Mouse (Mus musculus) activated CD4-positive, CD25-positive, alpha-beta regulatory T cell, adult 4 months (primary cell): ENCODE results near the gene Dnase1l3. TPM values are rescaled to one million over a fixed set of nuclear protein-coding genes. Genes with fewer than 3 reads are reported as not detected.
"Not testable (repeated sequence)": the region's sequence is repeated elsewhere in the genome, so short reads cannot be mapped to it uniquely, and the experiment has no call there.

Source experiments
- ATAC-seq: one replicate; pipeline ENCODE4 v1.8.0; 2017
- polyA plus RNA-seq, 2 experiments: library from polyadenylated mRNA; unstranded; fragments of 100-300 nt; shearing (Covaris generic); gene quantifications; one replicate each; pipeline ENCODE4 v1.2.1; 2017

Dnase1l3 gene
- polyA plus RNA-seq, 2 experiments from 2014 or later: 2.6 to 4.1 TPM

- ATAC-seq: no peak
Observed at GRCm38 (mm10) chr14:8011938-8012337, 17.6 kb upstream of the Dnase1l3 start.

- no peak for ATAC-seq
Observed at GRCm38 (mm10) chr14:8011297-8011696, 16.9 kb upstream of the Dnase1l3 start.

- ATAC-seq: no peak
Observed at GRCm38 (mm10) chr14:8007923-8008322, 13.6 kb upstream of the Dnase1l3 start.

GRCm38 (mm10) chr14:8007486-8007885 is 13.1 kb upstream of the Dnase1l3 start:
- no peak for ATAC-seq

GRCm38 (mm10) chr14:8007084-8007483 is 12.7 kb upstream of the Dnase1l3 start:
- no peak for ATAC-seq

- not testable (repeated sequence) for ATAC-seq
Observed at GRCm38 (mm10) chr14:8006061-8006460, 11.7 kb upstream of the Dnase1l3 start.

- no peak for ATAC-seq
Observed at GRCm38 (mm10) chr14:8003727-8004670, 9.6 kb upstream of the Dnase1l3 start.

GRCm38 (mm10) chr14:8003093-8003670 is 8.8 kb upstream of the Dnase1l3 start:
- peak; percentile 17 for ATAC-seq

- peak; percentile 87 for ATAC-seq
Observed at GRCm38 (mm10) chr14:8002432-8003092, 8.2 kb upstream of the Dnase1l3 start, which contains the start of gene Abhd6. TSS of gene Abhd6 (plus strand) at chr14:8002902.

- ATAC-seq: no peak
Observed at GRCm38 (mm10) chr14:8000831-8001685, 6.7 kb upstream of the Dnase1l3 start.

GRCm38 (mm10) chr14:8000247-8000646 is 5.9 kb upstream of the Dnase1l3 start:
- ATAC-seq: no peak

- ATAC-seq: no peak
Observed at GRCm38 (mm10) chr14:7999435-7999834, 5.1 kb upstream of the Dnase1l3 start.

GRCm38 (mm10) chr14:7999030-7999429 is 4.7 kb upstream of the Dnase1l3 start:
- ATAC-seq: no peak

- ATAC-seq: peak; percentile 91
Observed at GRCm38 (mm10) chr14:7997255-7997696, 2.9 kb upstream of the Dnase1l3 start.

- ATAC-seq: no peak
Observed at GRCm38 (mm10) chr14:7992158-7992557, 2.2 kb downstream of the Dnase1l3 start.

GRCm38 (mm10) chr14:7991108-7991776 is 3.1 kb downstream of the Dnase1l3 start:
- ATAC-seq: no peak

GRCm38 (mm10) chr14:7989961-7990360 is 4.4 kb downstream of the Dnase1l3 start:
- ATAC-seq: no peak

GRCm38 (mm10) chr14:7989371-7989770 is 5.0 kb downstream of the Dnase1l3 start:
- peak; percentile 43 for ATAC-seq

- ATAC-seq: no peak
Observed at GRCm38 (mm10) chr14:7986913-7987312, 7.5 kb downstream of the Dnase1l3 start.

GRCm38 (mm10) chr14:7981226-7981625 is 13.1 kb downstream of the Dnase1l3 start:
- no peak for ATAC-seq

- ATAC-seq: peak; percentile 62
Observed at GRCm38 (mm10) chr14:7978183-7978582, 16.2 kb downstream of the Dnase1l3 start.

GRCm38 (mm10) chr14:7977471-7977870 is 16.9 kb downstream of the Dnase1l3 start:
- peak; percentile 85 for ATAC-seq
